Mouse (Mus musculus) stomach, embryonic 15.5 days (tissue): Measurements from ENCODE around the gene Rhox2a. TPM values are rescaled to one million over a fixed set of nuclear protein-coding genes. Genes with fewer than 3 reads are reported as not detected.
"Not testable (repeated sequence)": the region's sequence is repeated elsewhere in the genome, so short reads cannot be mapped to it uniquely, and the experiment has no call there.

Experiments used
- ATAC-seq: fragments of 200-750 bp; cut with Nextera tagmentation; 2 replicates; pipeline ENCODE4 v1.8.0; 2017; ENCODE audit warnings: low read depth, moderate number of reproducible peaks, moderate TSS enrichment; ENCODE audit not compliant: insufficient read depth, low FRiP score
- H3K27ac ChIP-seq: fragments of 300-500 bp; sonication (generic); 2 replicates; pipeline ENCODE4 v1.5.1; 2015; ENCODE audit warnings: mild to moderate bottlenecking, inconsistent platforms
- H3K27me3 ChIP-seq: fragments of 300-500 bp; sonication (generic); replicated peaks from 2 replicates; pipeline ENCODE4 v1.6.1; 2015; ENCODE audit warnings: inconsistent platforms
- H3K36me3 ChIP-seq: fragments of 300-500 bp; sonication (generic); 2 replicates; pipeline ENCODE4 v1.6.1; 2015; ENCODE audit warnings: inconsistent platforms
- H3K4me1 ChIP-seq: fragments of 300-500 bp; sonication (generic); 2 replicates; pipeline ENCODE4 v1.6.1; 2015; ENCODE audit warnings: inconsistent platforms
- H3K4me2 ChIP-seq: fragments of 300-500 bp; sonication (generic); 2 replicates; pipeline ENCODE4 v1.6.1; 2015; ENCODE audit warnings: mild to moderate bottlenecking, inconsistent platforms
- H3K4me3 ChIP-seq: fragments of 300-500 bp; sonication (generic); replicated peaks from 2 replicates; pipeline ENCODE4 v1.5.1; 2015; ENCODE audit warnings: inconsistent platforms
- H3K9ac ChIP-seq: fragments of 300-500 bp; sonication (generic); 2 replicates; pipeline ENCODE4 v1.6.1; 2015; ENCODE audit warnings: inconsistent platforms
- H3K9me3 ChIP-seq: fragments of 300-500 bp; sonication (generic); 2 replicates; pipeline ENCODE4 v1.6.1; 2016; ENCODE audit warnings: inconsistent platforms
- WGBS: fragments of 180-500 bp; shearing (Covaris S2); methylation state at CpG from one replicate; pipeline ENCODE4 v1.1.7; 2015; 5-methylcytosine and 5-hydroxymethylcytosine counted together
- polyA plus RNA-seq: library from polyadenylated mRNA; unstranded; fragments of >200 nt; fragmentation: Nextera tagmentation; extraction: Ambion mirVana; gene quantifications from 2 replicates; pipeline ENCODE4 v1.2.1, GENCODE M21; 2015

The Rhox2a gene
- polyA plus RNA-seq, result not detected in 2 replicates

GRCm38 (mm10) chrX:37244676-37245075, at the start of gene Rhox2a:
TSS of gene Rhox2a (plus strand) at chrX:37244976.
- H3K36me3 ChIP-seq, H3K27me3 ChIP-seq, H3K4me1 ChIP-seq, H3K9me3 ChIP-seq, H3K9ac ChIP-seq, H3K4me3 ChIP-seq, H3K27ac ChIP-seq, ATAC-seq, H3K4me2 ChIP-seq: not testable (repeated sequence)
- 100% methylated on average over 2 of the region's 9 CpGs for WGBS

- H3K4me3 ChIP-seq, result no peak overlapping the region
- no peaks in the 10 kb centered on the region for H3K4me1 ChIP-seq
- no peak overlapping the region for H3K4me2 ChIP-seq
- no peaks in the 10 kb centered on the region for H3K36me3 ChIP-seq
- no peak for ATAC-seq
- H3K27ac ChIP-seq, result no peak overlapping the region
- H3K9ac ChIP-seq, result no peak overlapping the region
- H3K9me3 ChIP-seq, result no peaks in the 10 kb centered on the region
- WGBS, result 55% methylated on average over 8 of the region's 8 CpGs
- no peaks in the 10 kb centered on the region for H3K27me3 ChIP-seq
These were observed 46.1 kb upstream of the Rhox2a start for GRCm38 (mm10) chrX:37198676-37199075.

- Histone ChIP-seq H3K27me3 (no peaks in the 10 kb centered on the region), H3K4me2 (no peak within 1 kb of the TSS), H3K4me1 (no peaks in the 10 kb centered on the region), H3K27ac (no peak within 1 kb of the TSS), H3K9me3 (no peaks in the 10 kb centered on the region), H3K36me3 (no peaks in the 10 kb centered on the region), H3K4me3 (no peak within 1 kb of the TSS), H3K9ac (no peak within 1 kb of the TSS)
- WGBS, result 80% methylated on average over 10 of the region's 10 CpGs
- no peak for ATAC-seq
These were observed 33.8 kb upstream of the Rhox2a start, which contains the start of gene Gm9 for GRCm38 (mm10) chrX:37210941-37211340. TSS of gene Gm9 (minus strand) at chrX:37211041.

GRCm38 (mm10) chrX:37222158-37222557, 22.6 kb upstream of the Rhox2a start, which contains the start of gene Rhox1:
TSS of gene Rhox1 (minus strand) at chrX:37222258.
- not testable (repeated sequence) for H3K9me3 ChIP-seq, H3K27me3 ChIP-seq, H3K4me3 ChIP-seq, H3K36me3 ChIP-seq, ATAC-seq, H3K27ac ChIP-seq, H3K4me1 ChIP-seq, H3K9ac ChIP-seq, H3K4me2 ChIP-seq
- 53% methylated on average over 1 of the region's 1 CpGs for WGBS

GRCm38 (mm10) chrX:37249619-37250018, 4.8 kb downstream of the Rhox2a start, which contains the start of gene Rhox3a:
TSS of gene Rhox3a (plus strand) at chrX:37249919.
- not testable (repeated sequence) for H3K36me3 ChIP-seq, H3K27me3 ChIP-seq, H3K4me2 ChIP-seq, H3K4me1 ChIP-seq, ATAC-seq, H3K4me3 ChIP-seq, H3K9me3 ChIP-seq, H3K9ac ChIP-seq, H3K27ac ChIP-seq
- 82% methylated on average over 1 of the region's 3 CpGs for WGBS

GRCm38 (mm10) chrX:37265038-37265437, 20.3 kb downstream of the Rhox2a start, which contains the start of gene Rhox4a:
TSS of gene Rhox4a (plus strand) at chrX:37265338.
- not testable (repeated sequence) for ATAC-seq, H3K4me3 ChIP-seq, H3K27ac ChIP-seq, H3K4me1 ChIP-seq, H3K4me2 ChIP-seq, H3K9me3 ChIP-seq, H3K36me3 ChIP-seq, H3K9ac ChIP-seq, H3K27me3 ChIP-seq
- 93% methylated on average over 11 of the region's 19 CpGs for WGBS

Other genes starting within 250 kb of the Rhox2a start
- 0.10 and 0.17 TPM in 2 replicates for gene Sowahd, start 196.1 kb upstream of the Rhox2a start, polyA plus RNA-seq
- gene Rpl39, start 159.6 kb upstream of the Rhox2a start, polyA plus RNA-seq, result 527 and 550 TPM in 2 replicates
- 22.3 and 23.6 TPM in 2 replicates for gene Upf3b, start 134.7 kb upstream of the Rhox2a start, polyA plus RNA-seq
- 14.1 and 14.6 TPM in 2 replicates for gene Nkap, start 118.2 kb upstream of the Rhox2a start, polyA plus RNA-seq
- 0.06 TPM in 1 of 2 replicates, not detected in the other for gene Akap14, start 76.1 kb upstream of the Rhox2a start, polyA plus RNA-seq
- 383 and 411 TPM in 2 replicates for gene Ndufa1, start 53.8 kb upstream of the Rhox2a start, polyA plus RNA-seq
- 10.2 TPM in 2 replicates for gene Rnf113a1, start 53.7 kb upstream of the Rhox2a start, polyA plus RNA-seq
- gene Gm9, start 33.9 kb upstream of the Rhox2a start, polyA plus RNA-seq, result not detected in 2 replicates
- gene Rhox1, start 22.7 kb upstream of the Rhox2a start, polyA plus RNA-seq, result not detected in 2 replicates
- gene Rhox3a, start 4.9 kb downstream of the Rhox2a start, polyA plus RNA-seq, result not detected in 2 replicates
- gene Rhox4a, start 20.4 kb downstream of the Rhox2a start, polyA plus RNA-seq, result not detected in 2 replicates
- gene Rhox3a2, start 135.1 kb downstream of the Rhox2a start, polyA plus RNA-seq, result not detected in 2 replicates
- 0.30 TPM in 1 of 2 replicates, not detected in the other for gene Rhox4a2, start 145.9 kb downstream of the Rhox2a start, polyA plus RNA-seq
- not detected in 2 replicates for gene Rhox2b, start 167.1 kb downstream of the Rhox2a start, polyA plus RNA-seq
- gene Rhox4b, start 187.5 kb downstream of the Rhox2a start, polyA plus RNA-seq, result not detected in 2 replicates
- gene Rhox2c, start 208.7 kb downstream of the Rhox2a start, polyA plus RNA-seq, result not detected in 2 replicates
- gene Rhox3c, start 213.6 kb downstream of the Rhox2a start, polyA plus RNA-seq, result not detected in 2 replicates
- gene Rhox4c, start 235.4 kb downstream of the Rhox2a start, polyA plus RNA-seq, result not detected in 2 replicates
- not detected in 2 replicates for gene Rhox2d, start 248.5 kb downstream of the Rhox2a start, polyA plus RNA-seq